Mouse (Mus musculus) neutrophil, adult 5-6 weeks (primary cell): ENCODE data around the gene Kcnj5. TPM values are rescaled to one million over a fixed set of nuclear protein-coding genes. Genes with fewer than 3 reads are reported as not detected.
A peak's percentile ranks its signal among the peaks of the same experiment; 100 is the strongest.

Experiments used
- ATAC-seq: fragments of 151-379, 151-347 bp; 2 replicates; pipeline ENCODE4 v1.8.0; 2017; ENCODE audit warnings: mild to moderate bottlenecking, moderate TSS enrichment; ENCODE audit not compliant: insufficient number of reproducible peaks, poor library complexity, low FRiP score, severe bottlenecking; ENCODE audit errors: extremely low read depth
- total RNA-seq: library from RNA; stranded (forward); fragments of 200-1000 nt; gene quantifications from 2 replicates; pipeline ENCODE4 v1.2.3, GENCODE M21; 2017

The Kcnj5 gene
- total RNA-seq, 1 experiment from 2014 or later: 0.12 TPM

DNA sequence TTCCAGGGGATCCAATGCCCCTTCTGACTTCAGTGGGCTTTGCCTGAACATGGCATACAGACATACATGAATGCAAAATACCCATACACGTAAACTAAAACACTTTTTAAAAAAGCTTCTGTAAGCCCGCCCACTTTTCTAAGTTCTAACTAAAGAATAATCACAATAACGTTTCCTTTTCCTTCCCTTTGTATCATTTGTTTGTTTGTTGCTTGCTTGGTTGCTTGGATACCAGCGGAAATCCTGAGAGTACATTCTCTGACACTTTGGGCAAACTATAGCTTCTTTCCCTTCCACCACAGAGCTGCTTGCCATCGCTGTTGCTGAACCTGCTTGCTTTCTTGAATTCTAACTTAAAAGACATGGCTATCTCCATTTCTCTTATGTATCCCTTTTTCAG is 13.0 kb downstream of the Kcnj5 start:
- no peak for ATAC-seq

DNA sequence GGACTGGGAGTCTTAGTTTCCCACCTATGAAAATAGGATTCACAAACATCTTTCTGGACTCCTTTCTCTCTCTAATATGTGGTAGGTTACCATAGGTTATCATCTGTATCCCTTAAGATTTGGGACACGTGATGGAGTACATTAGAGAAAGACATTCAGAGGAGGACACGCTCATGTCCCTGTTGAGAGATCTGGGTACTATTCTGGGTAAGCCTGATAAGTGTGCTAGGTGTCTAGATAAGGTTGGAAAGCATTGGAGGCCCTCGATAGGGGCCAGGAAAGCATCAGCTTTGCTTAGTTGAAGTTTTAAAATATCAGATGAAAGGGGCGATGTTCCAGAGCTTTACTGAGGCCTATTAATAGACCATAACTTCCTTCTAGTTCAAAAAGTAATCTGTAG is 15.4 kb downstream of the Kcnj5 start:
- ATAC-seq: no peak

DNA sequence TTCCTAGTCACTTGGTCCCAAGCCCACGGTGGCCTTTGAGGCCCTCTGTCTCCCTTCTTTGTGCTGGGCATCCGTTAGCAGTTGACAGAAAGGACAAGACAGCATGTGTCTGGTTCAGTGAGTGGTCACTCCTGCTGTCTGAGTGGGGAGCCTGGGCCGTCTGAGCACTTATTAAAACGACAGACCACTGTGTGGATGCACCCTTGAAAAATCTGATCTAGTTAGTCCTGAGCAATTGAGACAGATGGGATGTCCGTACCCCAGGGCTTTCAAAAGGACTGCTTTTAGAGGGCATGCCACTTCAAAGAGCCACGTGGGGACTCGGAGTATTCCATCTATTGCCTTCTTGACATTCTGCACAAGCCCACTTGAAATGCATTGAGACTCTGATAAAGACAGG is 20.5 kb downstream of the Kcnj5 start:
- no peak for ATAC-seq

DNA sequence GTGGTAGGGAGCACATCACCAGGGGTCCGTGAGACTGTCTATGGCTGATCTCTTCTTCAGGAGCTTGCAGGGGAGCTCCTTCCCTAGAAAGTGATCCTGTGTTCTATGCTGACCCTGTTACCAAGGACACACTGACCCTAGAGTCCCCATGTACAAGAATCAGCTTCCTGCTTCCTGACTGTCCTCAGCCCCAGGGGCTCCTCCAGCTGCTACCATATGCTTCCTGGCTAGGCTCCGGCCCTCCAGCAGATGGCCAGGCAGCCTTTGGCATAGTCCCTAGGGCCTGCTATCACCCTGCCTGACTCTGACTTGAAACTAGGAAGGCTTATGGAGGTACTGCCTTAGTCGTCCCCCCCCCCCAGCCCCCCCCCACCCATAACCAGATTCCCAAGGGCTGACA is 24.0 kb downstream of the Kcnj5 start:
- ATAC-seq: no peak

DNA sequence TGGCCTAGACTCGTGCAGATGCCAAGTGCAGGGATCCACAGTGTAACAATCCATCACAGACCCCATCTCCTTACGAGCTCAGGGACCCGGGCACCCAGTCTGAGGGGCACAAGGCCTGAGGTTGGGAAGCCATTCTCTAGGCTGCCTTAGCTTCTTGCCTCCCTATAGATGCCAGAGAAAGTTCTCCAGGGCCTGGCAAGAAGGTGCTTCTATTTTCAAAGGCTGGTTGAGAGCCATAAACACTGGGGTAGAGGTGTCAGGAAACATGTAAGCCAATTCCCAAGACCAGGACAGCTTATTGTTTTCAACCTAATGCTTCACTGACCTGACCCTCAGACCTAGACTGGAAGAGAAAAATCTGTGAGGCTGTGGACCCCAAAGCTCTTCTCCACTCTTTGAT is 28.2 kb downstream of the Kcnj5 start:
- ATAC-seq: no peak

DNA sequence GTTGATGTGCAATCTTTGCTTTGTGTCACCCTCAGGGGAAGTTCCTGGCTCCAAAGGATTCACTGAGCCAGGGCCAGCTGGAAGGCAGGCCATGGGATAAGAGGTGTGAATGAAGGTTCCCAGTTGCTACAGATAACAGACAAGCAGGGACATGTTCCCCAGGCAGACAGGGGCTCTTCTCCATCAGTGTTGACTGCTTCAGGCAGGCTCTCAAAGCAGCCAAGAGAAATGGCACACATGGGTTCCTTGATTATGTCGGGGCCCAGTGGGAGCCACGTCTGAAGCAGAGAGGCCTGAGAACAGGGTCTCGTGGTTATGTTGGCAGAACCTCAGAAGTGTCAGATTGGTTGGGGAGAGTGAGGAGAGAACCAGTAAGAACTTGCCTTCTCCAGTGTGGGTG is 30.1 kb downstream of the Kcnj5 start:
- no peak for ATAC-seq

DNA sequence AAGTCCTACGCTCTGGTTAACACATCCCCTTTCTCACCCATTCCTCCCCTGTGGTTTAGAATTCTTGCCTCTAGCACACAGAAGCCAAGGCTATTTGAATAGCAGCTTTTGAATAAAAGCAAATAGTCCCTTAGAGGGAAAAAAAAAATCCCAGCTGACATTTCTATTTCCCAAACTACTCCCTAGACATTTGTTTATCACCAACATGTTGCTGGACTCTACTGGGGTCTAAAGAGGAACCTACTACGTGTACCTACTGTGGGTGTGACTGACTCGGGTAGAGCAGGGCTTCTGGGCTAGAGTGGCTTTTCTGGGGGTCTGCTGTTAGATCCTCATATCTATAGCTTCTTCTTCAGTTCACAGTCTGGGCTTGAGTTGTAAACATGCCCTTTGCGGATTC is 31.9 kb downstream of the Kcnj5 start:
- no peak for ATAC-seq

DNA sequence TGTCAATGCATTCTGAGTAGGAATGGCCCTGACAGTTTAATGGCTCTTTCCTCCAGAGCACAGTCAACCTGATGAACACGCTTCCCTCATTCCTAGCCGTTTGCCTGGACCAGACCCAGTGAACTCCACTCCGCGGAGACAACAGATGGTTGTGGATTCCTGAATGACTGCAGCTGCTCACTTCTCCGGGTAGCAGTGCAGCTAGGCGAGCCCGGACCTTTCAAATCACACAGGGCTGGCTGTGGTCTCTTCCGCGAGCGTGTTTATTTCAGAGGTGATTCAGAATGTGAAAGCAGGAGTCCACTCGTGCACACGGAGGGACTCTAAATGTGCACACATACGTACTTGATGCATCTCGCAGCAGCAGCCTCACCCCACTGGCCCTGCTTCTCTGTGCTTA is 32.4 kb downstream of the Kcnj5 start:
- no peak for ATAC-seq

DNA sequence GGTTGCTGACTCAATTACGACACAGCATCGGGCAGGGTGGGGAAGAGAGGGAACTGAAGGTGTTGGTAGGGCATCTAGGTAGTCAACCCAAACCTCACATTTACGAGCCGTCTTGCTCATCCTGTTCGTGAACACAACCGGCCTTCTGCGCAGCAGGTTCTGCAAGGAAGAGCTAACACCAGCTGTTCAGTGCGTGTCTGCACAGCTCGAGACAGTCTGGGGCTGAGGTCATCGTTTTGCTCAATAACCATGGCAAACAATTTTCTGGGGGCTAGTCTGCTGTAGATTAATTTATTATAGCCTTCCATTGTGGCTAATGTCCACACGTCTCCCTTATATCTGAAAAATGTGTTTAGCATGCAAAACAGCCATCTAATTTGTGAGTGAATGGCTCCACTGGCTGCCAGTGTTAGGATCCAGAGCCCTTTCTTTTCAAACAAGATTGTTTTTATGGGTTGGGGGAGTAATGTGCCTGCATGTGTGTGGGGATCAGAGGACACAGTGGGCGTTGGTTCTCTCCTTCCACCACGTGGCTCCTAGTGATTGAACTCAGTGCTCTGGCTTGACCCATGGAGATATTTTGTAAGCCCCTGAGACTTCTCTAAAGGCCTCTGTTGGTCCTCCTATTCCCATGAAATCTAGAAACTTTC is 41.5 kb downstream of the Kcnj5 start:
- no peak for ATAC-seq

DNA sequence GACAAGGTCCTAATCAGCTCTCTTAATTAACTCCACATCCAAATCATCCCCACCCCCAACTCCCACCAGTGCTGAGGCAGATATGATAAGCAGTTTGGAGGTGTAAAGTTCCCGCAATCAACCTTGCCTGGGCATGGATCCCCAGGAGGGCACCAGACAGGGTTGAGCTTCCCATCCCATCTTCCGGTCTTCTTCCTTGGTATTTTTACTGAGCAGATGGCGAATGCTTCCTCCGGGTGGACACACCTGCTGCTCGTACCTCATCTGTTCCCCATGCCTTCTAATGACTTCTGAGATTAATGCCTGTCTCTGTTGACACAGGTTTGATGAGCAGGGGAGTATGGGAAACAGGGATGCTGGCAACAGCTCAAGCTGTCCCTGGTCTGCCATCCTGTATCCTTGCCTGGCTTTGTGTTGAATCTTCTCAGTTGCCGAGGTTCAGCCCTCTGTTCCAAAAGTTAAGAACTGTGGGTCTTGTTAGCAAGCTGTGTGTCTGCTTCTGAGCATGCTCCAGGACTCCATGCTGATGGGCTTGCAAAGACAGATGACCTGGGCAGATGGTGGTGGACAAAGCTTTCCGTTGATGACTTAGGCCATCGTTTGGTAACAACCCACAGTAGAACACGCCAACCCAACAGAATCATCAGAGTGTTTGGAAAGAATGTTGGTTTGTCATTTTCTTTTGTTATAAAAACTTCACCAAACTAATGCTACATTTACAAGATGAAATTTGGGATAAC is 48.9 kb downstream of the Kcnj5 start:
- ATAC-seq: no peak

DNA sequence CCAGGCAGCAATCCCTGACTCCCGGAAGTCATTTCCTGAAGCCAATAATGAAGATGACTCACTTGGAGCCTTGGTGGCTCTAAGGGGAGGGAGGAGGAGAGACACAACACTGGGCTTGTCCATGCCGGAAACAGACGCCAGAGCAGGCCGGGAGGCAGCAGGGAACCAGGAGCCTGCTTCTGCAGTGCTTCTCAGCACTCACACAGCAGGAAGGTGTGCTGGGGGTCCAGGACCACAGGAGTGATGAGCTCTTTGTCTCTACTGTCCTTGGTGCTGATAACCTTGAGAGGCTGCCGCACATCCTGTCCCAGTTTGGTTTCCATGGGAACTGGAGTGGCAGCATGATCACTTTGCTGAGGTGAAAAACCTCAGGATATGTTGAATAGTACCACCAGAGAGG is 51.5 kb downstream of the Kcnj5 start:
- no peak for ATAC-seq

DNA sequence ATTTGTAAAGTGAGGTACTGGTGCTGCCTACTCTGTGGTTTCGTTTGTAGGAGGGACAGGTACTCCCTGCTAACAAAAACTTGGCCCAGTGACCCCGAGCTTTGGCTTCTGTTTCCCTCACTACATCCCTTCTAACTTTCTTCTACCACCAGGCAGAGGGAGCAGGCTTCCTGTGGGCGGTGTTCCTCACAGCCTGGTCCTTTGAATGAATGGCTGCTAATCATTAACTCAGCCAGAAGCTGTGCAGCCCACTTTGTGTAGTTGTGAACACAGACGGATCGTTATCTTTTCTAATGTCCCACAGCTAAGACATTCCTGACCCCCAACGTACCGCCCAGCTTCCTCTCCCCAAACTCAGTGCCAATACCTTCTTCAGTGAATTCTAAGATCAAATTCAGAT is 52.5 kb downstream of the Kcnj5 start:
- ATAC-seq: no peak

DNA sequence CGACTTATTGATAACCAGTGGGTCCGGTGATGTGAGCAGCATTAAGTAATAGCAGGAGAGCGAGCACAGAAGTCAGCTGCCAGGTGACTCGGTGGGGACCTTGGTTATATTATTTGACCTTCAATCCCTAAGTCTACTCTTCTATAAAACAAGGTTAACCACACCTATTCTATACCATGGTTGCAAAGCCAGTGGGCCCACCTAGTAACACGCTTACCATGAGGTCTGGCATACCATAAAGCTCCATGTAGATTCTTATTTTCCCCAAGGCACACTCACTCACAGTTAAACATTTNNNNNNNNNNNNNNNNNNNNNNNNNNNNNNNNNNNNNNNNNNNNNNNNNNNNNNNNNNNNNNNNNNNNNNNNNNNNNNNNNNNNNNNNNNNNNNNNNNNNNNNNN is 60.6 kb downstream of the Kcnj5 start:
- ATAC-seq: no peak

DNA sequence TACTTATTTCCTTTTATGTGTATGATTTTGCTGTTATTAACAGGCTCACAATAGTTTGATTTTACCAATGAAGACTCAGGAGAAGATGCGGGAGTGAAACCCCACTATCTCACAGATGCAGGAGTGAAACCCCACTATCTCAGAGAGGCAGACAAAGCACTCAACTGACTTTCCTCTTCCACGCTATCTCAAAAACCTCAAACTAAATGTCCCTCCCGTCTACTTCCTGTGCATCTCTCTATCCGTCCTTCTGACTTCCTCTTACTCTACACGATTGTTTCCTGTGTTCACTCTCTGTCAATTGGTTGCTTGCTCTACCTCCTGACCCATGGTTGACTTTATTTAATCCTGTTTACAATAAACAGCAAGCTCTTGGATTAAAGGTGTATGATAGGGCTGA is 63.7 kb downstream of the Kcnj5 start:
- peak; percentile 41; the same call in 1 of the 2 replicates for ATAC-seq

DNA sequence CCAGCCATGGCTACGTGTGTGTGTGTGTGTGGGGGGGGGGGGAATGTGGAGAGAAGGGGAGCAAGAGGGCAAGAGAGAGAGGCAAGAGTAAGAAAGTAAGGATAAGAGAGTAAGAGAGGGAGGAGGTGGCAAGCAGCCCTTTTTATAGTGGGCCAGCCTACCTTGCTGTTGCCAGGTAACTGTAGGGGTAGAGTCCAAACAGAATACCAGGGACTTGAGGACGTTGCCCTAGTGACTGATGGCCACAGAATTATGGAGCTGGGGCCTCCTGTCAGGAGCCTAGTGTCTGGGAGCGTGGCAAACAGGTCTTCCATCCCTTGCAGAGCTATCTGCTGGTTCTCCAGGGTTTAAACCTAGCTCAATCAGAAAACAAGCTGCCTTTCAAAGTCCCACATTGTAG is 64.4 kb downstream of the Kcnj5 start:
- ATAC-seq: no peak

DNA sequence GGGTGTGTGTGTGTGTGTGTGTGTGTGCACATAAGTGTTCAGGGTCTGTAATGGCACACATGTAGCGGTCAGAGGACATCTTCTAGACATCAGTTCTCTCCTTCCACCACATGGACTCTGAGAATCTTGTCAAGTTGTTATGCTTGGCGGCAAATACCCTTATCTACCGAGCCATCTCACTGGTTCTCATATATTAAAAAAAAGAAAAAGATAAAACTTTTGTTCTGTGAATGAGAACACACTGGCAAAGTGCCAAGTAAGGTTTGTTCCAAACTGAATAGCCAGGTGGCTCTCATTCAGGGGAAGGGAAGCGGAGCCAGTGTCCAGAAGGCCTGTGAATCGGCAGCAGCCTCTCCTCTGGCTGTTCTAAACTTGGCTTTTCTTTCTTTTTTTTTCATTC is 66.1 kb downstream of the Kcnj5 start:
- ATAC-seq: no peak

DNA sequence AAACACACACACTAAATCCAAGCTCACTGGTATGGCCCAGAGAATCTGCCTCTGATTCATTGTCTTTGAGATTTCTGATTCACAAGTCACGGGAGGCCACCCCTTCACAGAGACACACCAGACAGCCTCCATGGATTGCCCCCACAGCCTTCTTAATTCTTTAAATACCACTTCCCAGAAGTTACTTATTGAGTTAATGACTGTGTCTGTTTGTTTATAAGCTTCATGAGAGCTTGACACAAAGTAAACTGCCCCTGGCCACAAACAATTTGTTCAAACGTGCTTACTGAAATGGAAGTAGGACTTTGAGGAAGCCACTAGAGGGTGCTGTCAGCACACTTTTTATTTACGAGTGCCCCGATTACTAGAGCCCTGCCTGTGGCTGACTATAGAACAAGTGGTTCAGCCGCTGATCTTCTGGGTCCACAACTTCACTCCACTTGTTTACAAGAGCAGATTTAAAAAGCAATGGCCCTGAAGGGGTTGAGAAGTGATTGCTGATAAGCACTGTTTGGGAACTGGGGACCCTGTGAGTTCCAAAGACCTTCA is 72.2 kb downstream of the Kcnj5 start:
- peak; percentile 64; the same call in 1 of the 2 replicates for ATAC-seq
